Mouse (Mus musculus) embryonic facial prominence, embryonic 10.5 days (tissue): ENCODE data around the gene Rad51d. TPM values are rescaled to one million over a fixed set of nuclear protein-coding genes. Genes with fewer than 3 reads are reported as not detected.
"Not testable (repeated sequence)": the region's sequence is repeated elsewhere in the genome, so short reads cannot be mapped to it uniquely, and the experiment has no call there.

ENCODE experiments used
- DNase-seq: peaks from one replicate; pipeline ENCODE4 v3.0.0-alpha.2; 2017; ENCODE audit warnings: low spot score
- H3K27ac ChIP-seq: fragments of 300-500 bp; sonication (generic); replicated peaks from 2 replicates; pipeline ENCODE4 v1.5.1; 2016; ENCODE audit warnings: mild to moderate bottlenecking
- H3K27me3 ChIP-seq: fragments of 300-500 bp; sonication (generic); replicated peaks from 2 replicates; pipeline ENCODE4 v1.6.1; 2016; ENCODE audit warnings: low read depth, mild to moderate bottlenecking; ENCODE audit not compliant: poor library complexity, severe bottlenecking
- H3K36me3 ChIP-seq: fragments of 300-500 bp; sonication (generic); replicated peaks from 2 replicates; pipeline ENCODE4 v1.6.1; 2016; ENCODE audit warnings: mild to moderate bottlenecking, moderate library complexity
- H3K4me1 ChIP-seq: fragments of 300-500 bp; sonication (generic); 2 replicates; pipeline ENCODE4 v1.6.1; 2016
- H3K4me3 ChIP-seq: fragments of 300-500 bp; sonication (generic); 2 replicates; pipeline ENCODE4 v1.5.1; 2016; ENCODE audit warnings: mild to moderate bottlenecking, moderate library complexity
- H3K9me3 ChIP-seq: fragments of 300-500 bp; sonication (generic); 2 replicates; pipeline ENCODE4 v1.6.1; 2016; ENCODE audit warnings: mild to moderate bottlenecking
- WGBS: fragments of 180-500 bp; shearing (Covaris S2); methylation state at CpG from one replicate; pipeline ENCODE4 v1.1.7; 2016; 5-methylcytosine and 5-hydroxymethylcytosine counted together
- polyA plus RNA-seq: library from polyadenylated mRNA; unstranded; fragments of >200 nt; fragmentation: Nextera tagmentation; extraction: Ambion mirVana; gene quantifications from 2 replicates; pipeline ENCODE4 v1.2.1, GENCODE M21; 2016

Rad51d gene
- polyA plus RNA-seq, 1 experiment from 2014 or later: 13.7 TPM

- 68% methylated on average over 3 of the region's 3 CpGs for WGBS
- Histone ChIP-seq H3K4me3 (no peak overlapping the region), H3K4me1 (peaks cover 41% of the 10 kb centered on the region), H3K9me3 (no peaks in the 10 kb centered on the region), H3K27ac (no peak overlapping the region), H3K36me3 (no peaks in the 10 kb centered on the region), H3K27me3 (peaks cover 9% of the 10 kb centered on the region)
- no peak for DNase-seq
Measured at GRCm38 (mm10) chr11:82846938-82847337, 43.5 kb downstream of the Rad51d start.

DNA sequence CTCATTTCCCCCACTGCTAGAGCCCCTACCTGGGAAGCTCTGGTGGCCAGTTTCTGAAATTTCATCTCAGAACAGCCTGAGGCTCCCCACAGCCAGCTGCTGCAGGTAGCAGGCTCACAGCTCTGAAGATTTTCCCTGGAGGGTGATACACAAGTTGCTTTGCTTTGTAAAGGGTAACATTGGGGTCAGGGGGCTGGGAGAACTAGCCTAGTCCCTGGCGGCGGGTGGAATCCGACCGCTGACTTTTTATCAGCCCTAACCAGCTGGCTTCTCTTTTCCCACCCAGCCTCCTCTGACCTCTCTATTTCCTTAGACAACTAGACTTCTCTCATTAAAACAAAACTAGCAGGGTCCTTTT is 44.4 kb downstream of the Rad51d start:
- Histone ChIP-seq H3K27ac (peak overlapping the region; percentile 62; the same call in 1 of the 2 replicates), H3K36me3 (no peaks in the 10 kb centered on the region), H3K4me1 (peaks cover 41% of the 10 kb centered on the region), H3K9me3 (no peaks in the 10 kb centered on the region), H3K4me3 (peak overlapping the region; percentile 28), H3K27me3 (peaks cover 9% of the 10 kb centered on the region)
- 16% methylated on average over 4 of the region's 4 CpGs for WGBS
- no peak for DNase-seq

GRCm38 (mm10) chr11:82845415-82846078 is 44.9 kb downstream of the Rad51d start:
- peak; percentile 61 for DNase-seq
- Histone ChIP-seq H3K9me3 (no peaks in the 10 kb centered on the region), H3K27ac (peak overlapping the region; percentile 62; the same call in 1 of the 2 replicates), H3K4me3 (peak overlapping the region; percentile 28), H3K4me1 (peaks cover 38% of the 10 kb centered on the region), H3K27me3 (peaks cover 9% of the 10 kb centered on the region), H3K36me3 (no peaks in the 10 kb centered on the region)
- 24% methylated on average over 16 of the region's 16 CpGs for WGBS

DNA sequence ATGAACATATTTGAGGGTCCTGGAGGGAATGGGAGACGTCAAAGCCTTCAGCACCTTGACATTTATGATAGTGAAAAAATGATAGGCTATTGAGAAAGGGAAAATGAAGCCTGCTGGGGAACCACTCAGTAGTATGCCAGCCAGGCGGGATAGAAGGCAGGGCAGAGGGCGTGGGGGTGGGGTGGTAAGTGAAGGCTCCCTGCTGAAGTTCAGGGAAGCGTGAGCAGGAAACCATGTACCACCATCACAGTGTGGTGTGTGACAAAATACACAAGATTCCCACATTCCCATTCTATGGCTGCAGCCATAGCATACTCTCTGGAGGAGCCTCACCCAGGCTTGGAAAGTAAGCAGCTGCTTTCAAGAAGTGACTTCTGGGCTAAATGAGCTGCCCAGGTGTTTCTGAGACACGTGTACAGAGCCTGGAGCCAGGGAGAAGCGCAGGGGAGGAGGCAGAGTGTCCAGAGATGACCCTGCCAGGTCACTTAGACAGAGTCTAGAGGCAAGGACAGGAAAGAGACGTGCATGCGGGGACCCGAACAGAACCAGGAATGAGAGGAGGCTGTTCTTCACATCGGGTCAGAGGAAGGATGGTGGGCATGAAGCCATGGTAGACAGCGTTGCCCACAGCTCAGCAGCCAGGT is 45.5 kb downstream of the Rad51d start:
- Histone ChIP-seq H3K36me3 (no peaks in the 10 kb centered on the region), H3K9me3 (no peaks in the 10 kb centered on the region), H3K4me3 (peak overlapping the region; percentile 28; the same call in 1 of the 2 replicates), H3K27me3 (peaks cover 9% of the 10 kb centered on the region), H3K27ac (peak overlapping the region; percentile 62; the same call in 1 of the 2 replicates), H3K4me1 (peaks cover 32% of the 10 kb centered on the region)
- WGBS: 65% methylated on average over 11 of the region's 11 CpGs
- DNase-seq: no peak

GRCm38 (mm10) chr11:82838511-82838910 is 51.9 kb downstream of the Rad51d start:
- WGBS: 64% methylated on average over 5 of the region's 5 CpGs
- no peaks in the 10 kb centered on the region for H3K27me3 ChIP-seq
- H3K27ac ChIP-seq: no peak overlapping the region
- no peaks in the 10 kb centered on the region for H3K9me3 ChIP-seq
- DNase-seq: no peak
- H3K4me1 ChIP-seq: peaks cover 26% of the 10 kb centered on the region
- H3K36me3 ChIP-seq: no peaks in the 10 kb centered on the region
- no peak overlapping the region for H3K4me3 ChIP-seq

DNA sequence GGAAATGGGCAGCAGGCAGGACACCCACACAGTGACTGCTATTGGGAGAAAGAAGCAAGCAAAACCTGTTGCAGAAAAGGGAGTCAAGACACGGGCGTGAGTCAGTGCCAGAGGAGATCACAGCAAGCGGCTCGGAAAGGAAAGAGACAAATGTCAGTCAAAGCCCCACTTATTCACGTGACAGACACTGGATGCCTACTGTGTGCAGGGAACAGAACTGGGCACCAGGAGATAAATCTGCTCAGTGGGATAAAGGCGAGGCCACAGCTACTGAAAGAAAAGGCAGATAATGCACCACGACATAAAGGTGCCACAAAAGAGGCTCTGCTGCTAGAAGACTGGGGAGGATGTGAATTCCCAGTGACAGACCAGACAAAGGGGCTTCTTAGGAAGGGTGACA is 52.6 kb downstream of the Rad51d start:
- H3K9me3 ChIP-seq: no peaks in the 10 kb centered on the region
- 32% methylated on average over 7 of the region's 7 CpGs for WGBS
- H3K27me3 ChIP-seq: no peaks in the 10 kb centered on the region
- no peak for DNase-seq
- no peaks in the 10 kb centered on the region for H3K36me3 ChIP-seq
- H3K4me3 ChIP-seq: no peak overlapping the region
- peaks cover 26% of the 10 kb centered on the region for H3K4me1 ChIP-seq
- H3K27ac ChIP-seq: no peak overlapping the region

DNA sequence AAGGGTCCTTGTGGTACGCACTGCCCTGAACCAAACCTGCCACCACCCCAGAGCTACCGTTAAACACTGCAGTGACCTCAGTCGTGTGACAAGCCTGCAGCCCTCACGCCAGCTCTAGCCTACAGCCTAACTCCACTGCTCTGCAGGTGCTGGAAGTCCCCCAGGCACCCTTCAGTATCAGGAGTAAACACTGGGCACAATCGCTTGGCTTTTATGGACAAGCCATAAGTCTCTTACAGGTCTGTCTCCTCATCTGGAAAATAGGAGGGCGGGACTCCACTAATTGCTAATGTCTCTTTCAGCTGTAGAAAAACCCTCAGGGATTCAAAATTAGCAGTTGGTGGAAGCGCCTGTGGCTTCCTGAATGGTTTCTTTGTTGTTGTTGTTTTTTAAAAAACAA is 53.2 kb downstream of the Rad51d start:
- Histone ChIP-seq H3K27me3 (no peaks in the 10 kb centered on the region), H3K36me3 (no peaks in the 10 kb centered on the region), H3K4me1 (peaks cover 26% of the 10 kb centered on the region), H3K27ac (no peak overlapping the region), H3K4me3 (no peak overlapping the region), H3K9me3 (no peaks in the 10 kb centered on the region)
- WGBS: 41% methylated on average over 7 of the region's 7 CpGs
- no peak for DNase-seq

DNA sequence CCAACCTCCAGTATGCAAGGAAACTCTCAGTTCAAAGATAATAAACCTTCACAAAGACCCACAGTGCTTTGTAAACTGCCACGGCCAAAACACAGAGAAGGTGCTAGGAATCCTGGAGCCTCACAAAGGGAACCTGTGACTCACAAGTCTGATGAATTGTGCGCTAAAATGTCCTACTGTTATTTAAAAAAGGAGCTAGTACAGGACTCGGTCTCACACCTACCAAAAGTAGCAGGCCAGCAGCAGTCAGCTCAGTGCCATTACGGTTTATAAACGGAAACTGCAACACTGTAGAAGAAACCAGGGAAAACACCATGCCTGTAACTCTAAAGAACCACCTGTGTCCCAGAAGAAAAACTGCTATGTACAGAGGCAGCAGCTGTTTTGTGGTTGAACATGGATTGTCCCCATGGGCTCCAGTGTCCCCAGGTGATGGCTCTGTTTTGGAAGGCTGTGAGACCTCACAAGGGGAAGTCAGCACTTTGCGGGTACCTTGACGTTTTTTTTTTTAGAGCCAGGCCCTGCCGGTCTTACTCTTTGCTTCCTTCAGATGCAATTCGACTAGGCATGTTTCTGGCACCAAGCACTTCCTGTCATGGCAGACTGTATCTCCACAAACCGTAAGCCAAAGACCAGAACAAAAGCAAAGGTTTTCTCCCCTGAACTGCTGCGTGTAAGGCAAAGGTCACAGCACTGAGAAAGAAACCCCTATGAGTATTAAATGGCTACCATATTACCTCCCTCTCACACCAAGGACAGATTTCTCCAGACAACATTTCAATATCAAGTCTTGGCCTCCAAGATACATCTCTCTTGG is 54.6 kb downstream of the Rad51d start:
- no peaks in the 10 kb centered on the region for H3K36me3 ChIP-seq
- WGBS: 77% methylated on average over 11 of the region's 11 CpGs
- no peak overlapping the region for H3K4me3 ChIP-seq
- H3K27me3 ChIP-seq: no peaks in the 10 kb centered on the region
- no peak overlapping the region for H3K27ac ChIP-seq
- DNase-seq: no peak
- H3K9me3 ChIP-seq: no peaks in the 10 kb centered on the region
- peaks cover 38% of the 10 kb centered on the region for H3K4me1 ChIP-seq

DNA sequence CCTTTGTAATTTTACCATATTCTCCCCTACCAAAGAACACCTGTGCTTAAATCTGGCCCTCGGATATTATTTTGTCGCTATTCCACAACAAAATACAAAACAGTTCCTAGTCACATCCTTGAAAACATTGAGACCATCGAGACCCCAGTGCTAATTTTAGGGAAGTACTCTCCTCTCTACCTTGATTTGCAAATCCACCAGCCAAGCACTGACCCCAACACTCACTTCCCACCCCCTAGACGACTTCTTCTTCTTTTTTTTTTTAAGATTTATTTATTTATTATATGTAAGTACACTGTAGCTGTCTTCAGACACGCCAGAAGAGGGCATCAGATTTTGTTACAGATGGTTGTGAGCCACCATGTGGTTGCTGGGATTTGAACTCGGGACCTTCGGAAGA is 56.1 kb downstream of the Rad51d start:
- H3K4me1 ChIP-seq: peaks cover 40% of the 10 kb centered on the region
- not testable (repeated sequence) for H3K27ac ChIP-seq, H3K4me3 ChIP-seq, H3K9me3 ChIP-seq, DNase-seq, H3K36me3 ChIP-seq, H3K27me3 ChIP-seq
- 87% methylated on average over 7 of the region's 7 CpGs for WGBS

DNA sequence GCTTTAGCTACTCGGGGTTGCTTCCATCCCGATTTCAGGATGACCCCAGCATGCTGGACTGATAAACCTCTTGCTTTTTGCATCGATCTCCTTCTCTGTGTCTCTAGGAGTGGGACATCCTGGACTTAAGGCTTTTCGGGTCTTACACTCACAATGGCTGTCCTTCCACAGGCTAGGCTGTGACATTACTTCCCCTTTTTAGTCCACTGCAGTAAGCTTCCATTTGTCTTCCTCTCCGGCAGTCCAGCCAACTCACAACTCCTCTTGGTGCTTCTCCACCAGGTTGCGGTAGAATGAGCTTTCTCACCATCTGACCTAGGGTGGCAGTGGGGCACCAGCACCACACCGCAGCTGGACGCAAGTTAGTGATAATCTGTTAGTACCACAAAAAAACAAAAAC is 56.5 kb downstream of the Rad51d start:
- Histone ChIP-seq H3K9me3 (no peaks in the 10 kb centered on the region), H3K27me3 (no peaks in the 10 kb centered on the region), H3K4me3 (no peak overlapping the region), H3K4me1 (peaks cover 40% of the 10 kb centered on the region), H3K27ac (no peak overlapping the region), H3K36me3 (no peaks in the 10 kb centered on the region)
- DNase-seq: no peak
- 92% methylated on average over 8 of the region's 8 CpGs for WGBS

DNA sequence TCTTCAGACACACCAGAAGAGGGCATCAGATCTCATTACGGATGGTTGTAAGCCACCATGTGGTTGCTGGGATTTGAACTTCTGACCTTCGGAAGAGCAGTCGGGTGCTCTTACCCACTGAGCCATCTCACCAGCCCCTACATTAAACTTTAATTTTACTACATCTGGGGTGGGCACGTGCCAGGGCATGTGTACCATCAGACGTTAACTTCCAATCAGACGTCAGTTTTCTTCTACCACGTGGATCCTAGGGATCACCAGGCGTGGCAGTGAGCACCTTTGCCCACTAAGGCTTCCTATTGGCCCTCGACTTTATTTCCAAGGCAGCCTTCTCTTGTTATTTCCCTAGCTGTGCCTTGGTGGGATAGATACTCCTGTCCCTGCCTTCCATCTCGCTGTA is 58.0 kb downstream of the Rad51d start:
- H3K27ac ChIP-seq, DNase-seq, H3K9me3 ChIP-seq, H3K27me3 ChIP-seq, H3K36me3 ChIP-seq, H3K4me3 ChIP-seq: not testable (repeated sequence)
- WGBS: 83% methylated on average over 10 of the region's 10 CpGs
- H3K4me1 ChIP-seq: peaks cover 26% of the 10 kb centered on the region

DNA sequence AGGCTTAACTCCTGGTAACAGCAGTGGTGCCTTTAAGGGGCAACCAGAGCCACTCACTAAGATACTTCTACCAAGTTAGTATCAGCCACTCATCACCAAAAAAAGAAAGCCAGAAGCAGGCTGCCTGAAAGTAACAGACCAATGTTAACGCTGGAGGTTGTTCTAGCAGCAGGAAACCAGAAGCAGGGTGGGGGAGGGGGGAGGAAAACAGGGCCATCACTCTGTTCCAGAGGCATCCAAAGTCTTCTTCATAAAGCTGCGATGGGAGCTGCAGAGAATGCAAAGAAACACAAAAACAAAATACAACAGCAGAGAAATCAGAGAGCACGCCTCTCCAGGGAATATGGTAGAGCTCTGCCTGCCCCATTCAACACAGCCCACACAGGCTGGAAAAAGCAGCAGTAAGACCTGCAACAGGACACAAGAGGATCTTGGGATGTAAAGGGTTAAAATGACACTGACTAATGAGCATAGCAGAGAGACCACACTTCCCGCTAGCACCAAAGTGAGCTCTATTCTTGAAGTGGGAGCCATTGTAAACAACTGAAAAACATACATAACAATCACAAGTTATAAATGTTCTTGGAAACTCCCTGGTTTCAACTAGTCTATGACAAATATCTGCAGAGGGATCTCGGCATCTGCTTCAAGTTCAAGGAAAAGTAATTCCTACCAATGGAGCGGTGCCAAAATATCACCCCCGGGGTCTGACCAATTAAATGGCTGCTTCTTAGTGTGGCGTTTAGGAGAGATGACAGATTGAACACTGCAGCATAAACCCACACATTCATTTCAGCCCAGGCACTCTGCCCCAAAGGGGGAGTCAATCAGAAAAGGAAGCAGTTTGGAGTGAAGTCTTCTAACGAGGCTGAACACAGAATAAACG is 59.2 kb downstream of the Rad51d start:
- DNase-seq: no peak
- peak overlapping the region; percentile 31 for H3K4me3 ChIP-seq
- no peak overlapping the region for H3K27ac ChIP-seq
- H3K36me3 ChIP-seq: no peaks in the 10 kb centered on the region
- WGBS: 27% methylated on average over 10 of the region's 10 CpGs
- no peaks in the 10 kb centered on the region for H3K9me3 ChIP-seq
- no peaks in the 10 kb centered on the region for H3K27me3 ChIP-seq
- H3K4me1 ChIP-seq: peaks cover 21% of the 10 kb centered on the region
